Mouse (Mus musculus) forebrain, embryonic 14.5 days (tissue): ENCODE results near the gene Olfr251. TPM values are rescaled to one million over a fixed set of nuclear protein-coding genes. Genes with fewer than 3 reads are reported as not detected.
"Not testable (repeated sequence)": the region's sequence is repeated elsewhere in the genome, so short reads cannot be mapped to it uniquely, and the experiment has no call there.

ENCODE experiments used
- ATAC-seq: fragments of 200-750 bp; cut with Nextera tagmentation; 2 replicates; pipeline ENCODE4 v1.8.0; 2017; ENCODE audit warnings: mild to moderate bottlenecking, moderate library complexity
- DNase-seq: peaks from one replicate; pipeline ENCODE4 v3.0.0-alpha.2; 2015; ENCODE audit warnings: low spot score
- H3K27ac ChIP-seq: fragments of 300-500 bp; sonication (generic); 2 replicates; pipeline ENCODE4 v1.5.1; 2014; ENCODE audit warnings: low read depth, mild to moderate bottlenecking, control low read depth, low read length, moderate library complexity
- H3K27me3 ChIP-seq: fragments of 300-500 bp; sonication (generic); replicated peaks from 2 replicates; pipeline ENCODE4 v1.6.1; 2014; ENCODE audit warnings: low read length, control low read depth, mixed read lengths; ENCODE audit not compliant: control insufficient read depth, insufficient read depth
- H3K36me3 ChIP-seq: fragments of 300-500 bp; sonication (generic); 2 replicates; pipeline ENCODE4 v1.6.1; 2014; ENCODE audit warnings: low read length, control low read depth; ENCODE audit not compliant: control insufficient read depth, insufficient read depth
- H3K4me1 ChIP-seq: fragments of 300-500 bp; sonication (generic); 2 replicates; pipeline ENCODE4 v1.6.1; 2014; ENCODE audit warnings: antibody characterized with exemption, low read length, control low read depth; ENCODE audit not compliant: control insufficient read depth, insufficient read depth
- H3K4me2 ChIP-seq: fragments of 300-500 bp; sonication (generic); 2 replicates; pipeline ENCODE4 v1.6.1; 2014; ENCODE audit warnings: mild to moderate bottlenecking, control low read depth, low read length
- H3K4me3 ChIP-seq: fragments of 300-500 bp; sonication (generic); 2 replicates; pipeline ENCODE4 v1.5.1; 2014; ENCODE audit warnings: low read depth, low read length, control low read depth
- H3K9ac ChIP-seq: fragments of 300-500 bp; sonication (generic); 2 replicates; pipeline ENCODE4 v1.6.1; 2014; ENCODE audit warnings: mild to moderate bottlenecking, low read length, control low read depth, moderate library complexity
- H3K9me3 ChIP-seq: fragments of 300-500 bp; sonication (generic); replicated peaks from 2 replicates; pipeline ENCODE4 v1.6.1; 2016; ENCODE audit warnings: low read length, control low read depth, mixed read lengths; ENCODE audit not compliant: control insufficient read depth
- WGBS: fragments of 180-500 bp; shearing (Covaris S2); extraction: QIAGEN DNeasy Blood & Tissue Kit; methylation state at CpG from one replicate; pipeline ENCODE4 v1.1.7; 2014; 5-methylcytosine and 5-hydroxymethylcytosine counted together
- polyA plus RNA-seq: library from polyadenylated mRNA; unstranded; fragments of >200 nt; fragmentation: Nextera tagmentation; extraction: Ambion mirVana; gene quantifications from 2 replicates; pipeline ENCODE4 v1.2.1, GENCODE M21; 2014

Gene Olfr251
- not detected in 2 replicates for polyA plus RNA-seq

DNA sequence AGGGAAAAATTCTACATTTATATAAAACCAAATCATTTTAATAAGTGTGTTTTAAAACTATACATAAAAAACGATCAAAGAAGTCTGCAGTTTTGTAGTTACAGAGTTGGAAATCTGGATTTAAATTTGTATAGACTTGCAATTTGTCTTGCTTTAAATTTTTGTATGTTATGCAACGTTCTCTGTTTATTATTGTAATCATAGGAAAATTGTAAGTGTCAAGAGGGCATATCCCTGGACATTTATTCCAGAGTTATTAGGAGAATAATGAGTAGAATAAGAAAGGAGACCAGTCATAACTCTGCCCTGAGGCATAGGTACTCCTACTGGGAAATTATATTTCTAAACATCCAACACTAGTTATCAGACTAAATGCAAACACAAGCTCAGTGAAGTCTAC, at the start of gene Olfr251:
TSS of gene Olfr251 (plus strand) at position 301 of the 400 bp plus-strand sequence.
- Histone ChIP-seq H3K27ac (no peak within 1 kb of the TSS), H3K4me1 (no peaks in the 10 kb centered on the region)
- WGBS = 73% methylated on average over 2 of the region's 2 CpGs

DNA sequence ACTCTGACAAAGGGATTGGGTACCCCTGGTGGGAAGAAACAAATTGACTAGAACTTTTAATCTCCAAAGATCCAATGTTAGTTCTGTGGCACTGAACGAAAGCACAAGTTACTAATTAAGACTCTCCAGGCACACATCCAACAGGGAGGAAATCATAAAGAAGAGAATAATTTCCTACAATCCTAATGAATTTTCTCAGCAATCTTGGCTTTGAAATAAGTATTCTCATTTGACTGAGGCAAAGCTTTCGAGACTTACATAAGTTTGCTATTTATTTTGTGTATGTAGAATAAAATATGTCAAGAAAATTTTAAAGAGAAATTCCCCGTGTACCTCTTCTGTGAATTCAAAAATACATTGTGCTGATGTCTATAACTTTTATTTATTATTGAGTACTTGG, 48.1 kb upstream of the Olfr251 start, which contains the start of gene Olfr25:
TSS of gene Olfr25 (plus strand) at position 301 of the 400 bp plus-strand sequence.
- no peak within 1 kb of the TSS for H3K9ac ChIP-seq
- DNase-seq = no peak
- WGBS = 70% methylated on average over 3 of the region's 3 CpGs
- no peaks in the 10 kb centered on the region for H3K27me3 ChIP-seq
- no peak for ATAC-seq
- H3K4me3 ChIP-seq = no peak within 1 kb of the TSS
- no peaks in the 10 kb centered on the region for H3K4me1 ChIP-seq
- no peaks in the 10 kb centered on the region for H3K36me3 ChIP-seq
- H3K27ac ChIP-seq = no peak within 1 kb of the TSS
- H3K9me3 ChIP-seq = no peaks in the 10 kb centered on the region
- no peak within 1 kb of the TSS for H3K4me2 ChIP-seq

More for the DNA sequence above, at the start of gene Olfr251:
- no peak for ATAC-seq
- no peak within 1 kb of the TSS for H3K9ac ChIP-seq
- H3K27me3 ChIP-seq = no peaks in the 10 kb centered on the region
- H3K4me3 ChIP-seq = no peak within 1 kb of the TSS
- no peak within 1 kb of the TSS for H3K4me2 ChIP-seq
- H3K36me3 ChIP-seq = no peaks in the 10 kb centered on the region
- no peak for DNase-seq
- H3K9me3 ChIP-seq = no peaks in the 10 kb centered on the region

GRCm38 (mm10) chr9:38348111-38348510, 28.8 kb upstream of the Olfr251 start, which contains the start of gene Olfr898:
Gene Olfr898 (plus strand): TSS chr9:38348411.
- H3K36me3 ChIP-seq = no peaks in the 10 kb centered on the region
- H3K9me3 ChIP-seq = no peaks in the 10 kb centered on the region
- no peak within 1 kb of the TSS for H3K4me3 ChIP-seq
- WGBS = 94% methylated on average over 4 of the region's 4 CpGs
- no peaks in the 10 kb centered on the region for H3K27me3 ChIP-seq
- H3K4me2 ChIP-seq = no peak within 1 kb of the TSS
- H3K9ac ChIP-seq = no peak within 1 kb of the TSS
- ATAC-seq = no peak
- no peak for DNase-seq
- H3K4me1 ChIP-seq = no peaks in the 10 kb centered on the region
- no peak within 1 kb of the TSS for H3K27ac ChIP-seq

DNA sequence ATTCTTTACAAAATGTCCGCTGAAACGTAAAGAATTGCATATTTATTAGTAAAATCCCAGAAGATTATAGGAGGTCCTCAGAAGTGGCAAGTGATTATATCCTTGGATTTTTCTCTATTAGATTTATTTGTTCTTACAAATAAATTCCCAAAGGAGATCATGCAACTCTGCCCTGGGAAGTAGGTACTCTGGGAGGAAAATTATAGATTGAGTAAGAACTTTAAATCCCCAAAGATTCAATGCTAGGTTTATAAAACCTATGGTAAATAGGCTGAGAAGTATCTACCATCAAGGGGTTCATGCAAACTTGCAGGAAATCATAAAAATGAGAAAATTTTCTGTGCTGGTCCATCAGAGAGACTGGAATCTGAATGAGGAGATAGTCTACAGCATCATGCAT, 10.3 kb upstream of the Olfr251 start, which contains the start of gene Olfr250:
TSS of gene Olfr250 (plus strand) at position 301 of the 400 bp plus-strand sequence.
- Histone ChIP-seq H3K4me3 (no peak within 1 kb of the TSS), H3K9ac (no peak within 1 kb of the TSS), H3K4me2 (no peak within 1 kb of the TSS), H3K36me3 (no peaks in the 10 kb centered on the region), H3K27me3 (no peaks in the 10 kb centered on the region), H3K4me1 (no peaks in the 10 kb centered on the region), H3K27ac (no peak within 1 kb of the TSS), H3K9me3 (no peaks in the 10 kb centered on the region)
- ATAC-seq (no peak), DNase-seq (no peak)
- whole genome bisulfite sequencing = 90% methylated on average over 2 of the region's 2 CpGs

DNA sequence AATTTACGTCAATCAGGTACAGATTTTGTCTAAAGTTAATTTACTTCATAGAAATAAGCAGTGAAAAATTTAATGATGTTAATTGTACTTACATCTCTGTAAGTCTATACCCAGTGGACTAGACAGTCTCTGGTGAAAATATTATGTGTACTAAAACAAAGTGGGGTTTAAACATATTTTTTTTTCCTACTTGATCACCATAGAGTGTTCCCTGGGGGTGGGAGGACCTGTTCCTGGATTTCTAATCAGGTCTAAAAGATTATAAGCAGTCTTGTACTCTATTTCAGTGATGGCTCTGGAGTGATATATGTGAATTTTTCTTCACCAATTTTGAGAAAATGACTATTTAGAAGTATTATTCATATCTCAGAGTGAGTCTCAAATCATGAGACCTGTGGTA, 24.5 kb downstream of the Olfr251 start, which contains the start of gene Olfr147:
TSS of gene Olfr147 (plus strand) at position 301 of the 400 bp plus-strand sequence.
- H3K9ac ChIP-seq = no peak within 1 kb of the TSS
- no peak within 1 kb of the TSS for H3K4me2 ChIP-seq
- H3K27me3 ChIP-seq = no peaks in the 10 kb centered on the region
- no peaks in the 10 kb centered on the region for H3K9me3 ChIP-seq
- no peaks in the 10 kb centered on the region for H3K4me1 ChIP-seq
- no peak within 1 kb of the TSS for H3K27ac ChIP-seq
- ATAC-seq (no peak), DNase-seq (no peak)
- no peak within 1 kb of the TSS for H3K4me3 ChIP-seq
- H3K36me3 ChIP-seq = no peaks in the 10 kb centered on the region
- WGBS = 89% methylated on average over 1 of the region's 1 CpGs

DNA sequence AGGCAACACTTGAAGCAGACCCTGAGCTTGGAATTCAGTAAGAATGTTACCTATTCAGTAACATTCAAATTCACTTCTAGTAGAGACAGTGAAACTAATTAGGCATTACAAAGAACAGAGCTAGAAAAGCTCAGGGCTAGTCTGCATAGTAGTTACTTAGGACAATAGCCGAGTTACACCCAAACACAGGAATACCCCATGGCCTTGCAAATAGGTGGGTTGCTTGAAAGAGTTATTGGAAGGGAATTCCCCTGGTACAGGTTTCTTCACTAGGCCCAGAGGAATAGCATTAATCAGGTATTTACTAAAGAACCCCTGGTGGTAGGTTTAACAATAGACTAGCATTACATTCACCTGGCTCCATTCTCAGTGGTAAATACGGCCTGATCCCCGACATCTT, 30.6 kb downstream of the Olfr251 start:
- not testable (repeated sequence) for H3K36me3 ChIP-seq, DNase-seq, H3K4me3 ChIP-seq, H3K27me3 ChIP-seq, H3K4me2 ChIP-seq, ATAC-seq, H3K9ac ChIP-seq, H3K4me1 ChIP-seq, H3K27ac ChIP-seq, H3K9me3 ChIP-seq
- WGBS = 87% methylated on average over 3 of the region's 3 CpGs

- not testable (repeated sequence) for H3K27ac ChIP-seq, DNase-seq, H3K36me3 ChIP-seq, H3K4me3 ChIP-seq, H3K4me1 ChIP-seq, H3K9me3 ChIP-seq, H3K9ac ChIP-seq, H3K4me2 ChIP-seq, H3K27me3 ChIP-seq, ATAC-seq
- WGBS = 97% methylated on average over 14 of the region's 14 CpGs
Observed at GRCm38 (mm10) chr9:38413502-38413901, 36.6 kb downstream of the Olfr251 start.

- DNase-seq (no peak), ATAC-seq (no peak)
- Histone ChIP-seq H3K9ac (no peak overlapping the region), H3K4me1 (no peaks in the 10 kb centered on the region), H3K4me2 (no peak overlapping the region), H3K9me3 (no peaks in the 10 kb centered on the region), H3K4me3 (no peak overlapping the region), H3K27ac (no peak overlapping the region), H3K36me3 (no peaks in the 10 kb centered on the region), H3K27me3 (no peaks in the 10 kb centered on the region)
Observed at GRCm38 (mm10) chr9:38423801-38424200, 46.9 kb downstream of the Olfr251 start.

- no peaks in the 10 kb centered on the region for H3K9me3 ChIP-seq
- WGBS = 46% methylated on average over 1 of the region's 1 CpGs
- H3K4me3 ChIP-seq = no peak overlapping the region
- no peak overlapping the region for H3K27ac ChIP-seq
- DNase-seq (no peak), ATAC-seq (no peak)
- no peaks in the 10 kb centered on the region for H3K36me3 ChIP-seq
- no peaks in the 10 kb centered on the region for H3K27me3 ChIP-seq
- no peak overlapping the region for H3K9ac ChIP-seq
- H3K4me1 ChIP-seq = no peaks in the 10 kb centered on the region
- H3K4me2 ChIP-seq = no peak overlapping the region
Observed at GRCm38 (mm10) chr9:38427026-38427425, 50.1 kb downstream of the Olfr251 start.
